Mouse (Mus musculus) stomach, postnatal 0 days (tissue): ENCODE results near the gene Hykk.

Experiments used
- CTCF ChIP-seq: IDR thresholded peaks from 2 replicates; pipeline ENCODE4 v1.5.1; 2016; ENCODE audit warnings: antibody characterized with exemption, low read depth, mild to moderate bottlenecking, moderate library complexity
- EP300 ChIP-seq: optimal IDR thresholded peaks from 2 replicates; pipeline ENCODE3; 2016; ENCODE audit warnings: antibody characterized with exemption

DNA sequence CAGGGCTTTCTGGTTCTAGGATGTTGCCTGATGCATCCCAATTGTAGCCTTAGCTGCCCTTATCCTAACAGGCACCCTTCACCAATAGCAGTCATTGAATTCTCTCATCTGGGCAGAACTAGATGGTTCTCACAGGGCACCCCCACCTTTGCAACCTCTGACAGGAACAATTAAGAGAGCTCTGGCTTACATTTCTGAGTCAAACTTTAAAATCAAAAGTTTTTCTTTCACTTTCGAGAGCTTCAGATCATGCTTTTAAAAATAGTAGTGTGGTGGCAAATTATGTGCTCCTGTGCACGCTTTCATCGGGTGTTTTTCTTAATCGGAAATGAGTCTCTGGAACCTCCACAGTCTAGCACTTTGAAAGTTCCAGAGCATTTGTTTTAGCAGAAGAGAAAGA, 44.0 kb downstream of the Hykk start:
- TF ChIP-seq CTCF, result no peak
- TF ChIP-seq EP300, result no peak
